Mouse (Mus musculus): ENCODE measurements around the gene Tlr12. TPM values are rescaled to one million over a fixed set of nuclear protein-coding genes. Genes with fewer than 3 reads are reported as not detected.
A peak's percentile ranks its signal among the peaks of the same experiment; 100 is the strongest.

The Tlr12 gene
- polyA plus RNA-seq, 1 experiment, result 16.1 TPM

GRCm38 (mm10) chr4:128609925-128610402 is 8.5 kb downstream of the Tlr12 start, which contains the start of gene Zscan20:
TSS of gene Zscan20 (minus strand) at chr4:128610098.
- H3K4me1 ChIP-seq (ENCODE audit: control insufficient read depth, insufficient read depth, low read length), result no peaks in the 10 kb centered on the region
- peak; percentile 99 for DNase-seq
- TF ChIP-seq POLR2A (IDR thresholded peaks at IDR 0.05; ENCODE audit: low read depth, low read length) (no peak), CTCF (conservative IDR thresholded peaks at IDR 0.05; ENCODE audit: insufficient read depth, insufficient read length, low read depth, low read length) (no peak)
- no peak within 1 kb of the TSS for H3K27ac ChIP-seq (ENCODE audit: insufficient read depth, low read depth, low read length)
- WGBS, result under 1% methylated on average over 24 of the region's 24 CpGs
- H3K27me3 ChIP-seq (replicated peaks; ENCODE audit: control insufficient read depth, insufficient read depth, low read length), result no peaks in the 10 kb centered on the region
- no peaks in the 10 kb centered on the region for H3K36me3 ChIP-seq (ENCODE audit: control insufficient read depth, insufficient read depth, low read length)
- peak within 1 kb of the TSS; percentile 82 for H3K4me3 ChIP-seq (ENCODE audit: insufficient read depth, low read depth, low read length)

DNA sequence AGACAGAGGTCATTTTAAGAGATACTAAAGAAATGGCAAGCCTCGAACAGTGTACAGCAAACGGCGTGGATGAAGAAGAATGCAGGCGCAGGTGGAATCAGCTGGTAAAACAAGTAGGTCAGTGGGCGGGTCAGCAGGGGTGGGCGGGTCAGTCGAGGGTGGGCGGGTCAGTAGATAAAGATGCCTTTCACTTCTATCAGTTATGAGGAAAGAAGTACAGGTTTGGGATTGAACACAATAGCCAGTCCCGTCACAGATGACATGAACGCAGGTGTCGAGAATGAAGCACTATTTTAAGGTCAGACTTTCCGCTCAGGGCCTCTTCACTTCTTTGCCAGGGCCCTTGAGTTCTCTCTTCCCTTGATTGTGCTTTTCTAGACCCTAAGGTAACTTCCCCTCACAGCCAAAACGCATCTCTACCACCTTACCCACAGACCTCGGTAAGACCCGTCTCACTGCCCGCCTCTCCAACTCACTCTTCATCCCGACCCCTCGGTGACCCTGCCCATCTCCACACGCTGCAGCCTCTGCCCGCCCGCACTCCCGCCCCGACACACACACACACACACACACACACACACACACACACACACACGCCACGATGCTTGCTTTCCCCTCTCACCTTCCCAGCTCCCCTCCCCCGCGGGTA is 9.0 kb downstream of the Tlr12 start:
- no peak for TF ChIP-seq CTCF (conservative IDR thresholded peaks at IDR 0.05; ENCODE audit: insufficient read depth, insufficient read length, low read depth, low read length)
- no peak for TF ChIP-seq POLR2A (IDR thresholded peaks at IDR 0.05; ENCODE audit: low read depth, low read length)
- Histone ChIP-seq H3K4me1 (ENCODE audit: control insufficient read depth, insufficient read depth, low read length) (no peaks in the 10 kb centered on the region), H3K36me3 (ENCODE audit: control insufficient read depth, insufficient read depth, low read length) (no peaks in the 10 kb centered on the region), H3K27ac (ENCODE audit: insufficient read depth, low read depth, low read length) (no peak overlapping the region), H3K4me3 (ENCODE audit: insufficient read depth, low read depth, low read length) (peak overlapping the region; percentile 82), H3K27me3 (replicated peaks; ENCODE audit: control insufficient read depth, insufficient read depth, low read length) (no peaks in the 10 kb centered on the region)
- DNase-seq, result peak; percentile 21
- 5% methylated on average over 27 of the region's 27 CpGs for WGBS

DNA sequence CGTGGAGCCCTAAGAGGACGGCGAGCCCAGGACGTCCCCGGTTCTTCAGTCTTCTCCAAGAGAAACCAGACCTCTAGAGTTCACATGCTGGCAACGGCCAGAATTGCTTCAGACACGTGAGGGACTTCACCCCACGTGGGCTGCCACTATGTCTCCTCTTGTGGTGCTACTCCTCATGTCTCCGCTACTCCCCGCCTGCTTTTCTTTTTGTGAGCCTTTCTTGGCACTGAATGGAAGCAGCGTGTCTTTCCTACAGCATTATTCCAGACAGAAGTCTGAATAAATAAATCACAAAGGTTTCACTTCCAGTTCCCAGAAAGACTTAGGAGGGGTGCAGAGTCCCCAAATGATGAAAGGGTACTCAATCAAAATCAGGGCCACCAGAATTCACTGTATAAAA is 10.8 kb downstream of the Tlr12 start:
- no peak overlapping the region for H3K27ac ChIP-seq (ENCODE audit: insufficient read depth, low read depth, low read length)
- no peak overlapping the region for H3K4me3 ChIP-seq (ENCODE audit: insufficient read depth, low read depth, low read length)
- H3K36me3 ChIP-seq (ENCODE audit: control insufficient read depth, insufficient read depth, low read length), result no peaks in the 10 kb centered on the region; the same call in 1 of the 2 replicates
- H3K4me1 ChIP-seq (ENCODE audit: control insufficient read depth, insufficient read depth, low read length), result no peaks in the 10 kb centered on the region
- H3K27me3 ChIP-seq (replicated peaks; ENCODE audit: control insufficient read depth, insufficient read depth, low read length), result no peaks in the 10 kb centered on the region
- 84% methylated on average over 11 of the region's 11 CpGs for WGBS
- TF ChIP-seq POLR2A (IDR thresholded peaks at IDR 0.05; ENCODE audit: low read depth, low read length), result no peak
- no peak for TF ChIP-seq CTCF (conservative IDR thresholded peaks at IDR 0.05; ENCODE audit: insufficient read depth, insufficient read length, low read depth, low read length)
- DNase-seq, result no peak

DNA sequence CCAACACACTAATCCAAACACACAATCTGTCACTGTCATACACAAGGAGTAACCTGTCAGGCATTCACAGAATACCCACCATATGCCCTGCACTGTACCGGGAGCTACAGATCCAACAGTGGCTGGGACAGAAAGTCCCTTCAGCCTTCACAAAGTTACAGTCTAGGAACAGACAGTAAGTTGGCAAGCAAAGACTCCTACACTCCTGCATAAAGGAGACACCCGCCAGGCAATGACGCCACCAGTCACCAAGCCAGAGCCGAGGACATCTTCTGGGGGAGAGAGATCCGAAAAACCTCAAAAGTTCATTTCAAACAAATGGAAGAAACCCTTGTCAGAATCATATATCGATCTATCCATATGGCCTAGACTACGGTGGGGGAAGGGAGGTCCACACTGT is 11.8 kb downstream of the Tlr12 start:
- Histone ChIP-seq H3K27ac (ENCODE audit: insufficient read depth, low read depth, low read length) (no peak overlapping the region), H3K4me3 (ENCODE audit: insufficient read depth, low read depth, low read length) (no peak overlapping the region), H3K4me1 (ENCODE audit: control insufficient read depth, insufficient read depth, low read length) (no peaks in the 10 kb centered on the region), H3K27me3 (replicated peaks; ENCODE audit: control insufficient read depth, insufficient read depth, low read length) (no peaks in the 10 kb centered on the region), H3K36me3 (ENCODE audit: control insufficient read depth, insufficient read depth, low read length) (no peaks in the 10 kb centered on the region; the same call in 1 of the 2 replicates)
- 96% methylated on average over 7 of the region's 7 CpGs for WGBS
- TF ChIP-seq POLR2A (IDR thresholded peaks at IDR 0.05; ENCODE audit: low read depth, low read length) (no peak), CTCF (conservative IDR thresholded peaks at IDR 0.05; ENCODE audit: insufficient read depth, insufficient read length, low read depth, low read length) (no peak)
- no peak for DNase-seq

- Histone ChIP-seq H3K27ac (ENCODE audit: insufficient read depth, low read depth, low read length) (no peak overlapping the region), H3K36me3 (ENCODE audit: control insufficient read depth, insufficient read depth, low read length) (no peaks in the 10 kb centered on the region), H3K27me3 (replicated peaks; ENCODE audit: control insufficient read depth, insufficient read depth, low read length) (no peaks in the 10 kb centered on the region), H3K4me3 (ENCODE audit: insufficient read depth, low read depth, low read length) (no peak overlapping the region), H3K4me1 (ENCODE audit: control insufficient read depth, insufficient read depth, low read length) (no peaks in the 10 kb centered on the region)
- 73% methylated on average over 12 of the region's 12 CpGs for WGBS
- TF ChIP-seq CTCF (conservative IDR thresholded peaks at IDR 0.05; ENCODE audit: insufficient read depth, insufficient read length, low read depth, low read length), result no peak
- no peak for TF ChIP-seq POLR2A (IDR thresholded peaks at IDR 0.05; ENCODE audit: low read depth, low read length)
- DNase-seq, result no peak
These were observed 20.4 kb downstream of the Tlr12 start for GRCm38 (mm10) chr4:128597801-128598560.

DNA sequence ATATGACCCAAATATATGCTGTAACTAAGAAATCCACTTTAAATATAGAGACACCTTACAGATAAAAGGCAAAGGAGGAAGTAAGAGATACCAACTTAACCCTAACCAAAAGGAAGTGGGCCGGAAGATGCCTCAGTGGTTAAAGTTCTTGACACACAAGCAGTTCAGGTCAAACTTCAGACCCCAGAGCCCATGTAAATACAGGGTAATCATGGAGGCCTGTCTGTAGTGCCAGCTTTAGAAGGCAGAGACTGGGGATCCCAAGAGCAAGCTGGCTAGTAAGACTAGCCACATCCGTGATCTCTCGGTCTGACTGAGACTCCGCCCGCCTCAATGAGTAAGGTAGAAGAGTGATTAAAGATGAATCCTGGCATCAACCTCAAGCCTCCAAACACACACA is 24.4 kb downstream of the Tlr12 start:
- Histone ChIP-seq H3K27ac (ENCODE audit: insufficient read depth, low read depth, low read length) (no peak overlapping the region), H3K4me1 (ENCODE audit: control insufficient read depth, insufficient read depth, low read length) (no peaks in the 10 kb centered on the region), H3K4me3 (ENCODE audit: insufficient read depth, low read depth, low read length) (no peak overlapping the region), H3K27me3 (replicated peaks; ENCODE audit: control insufficient read depth, insufficient read depth, low read length) (no peaks in the 10 kb centered on the region), H3K36me3 (ENCODE audit: control insufficient read depth, insufficient read depth, low read length) (peaks cover 2% of the 10 kb centered on the region)
- 92% methylated on average over 5 of the region's 5 CpGs for WGBS
- TF ChIP-seq CTCF (conservative IDR thresholded peaks at IDR 0.05; ENCODE audit: insufficient read depth, insufficient read length, low read depth, low read length) (no peak), POLR2A (IDR thresholded peaks at IDR 0.05; ENCODE audit: low read depth, low read length) (no peak)
- no peak for DNase-seq

- Histone ChIP-seq H3K27me3 (replicated peaks; ENCODE audit: control insufficient read depth, insufficient read depth, low read length) (no peaks in the 10 kb centered on the region), H3K4me1 (ENCODE audit: control insufficient read depth, insufficient read depth, low read length) (no peaks in the 10 kb centered on the region), H3K27ac (ENCODE audit: insufficient read depth, low read depth, low read length) (no peak overlapping the region), H3K36me3 (ENCODE audit: control insufficient read depth, insufficient read depth, low read length) (peaks cover 2% of the 10 kb centered on the region), H3K4me3 (ENCODE audit: insufficient read depth, low read depth, low read length) (no peak overlapping the region)
- DNase-seq, result no peak
- WGBS, result over 99% methylated on average over 4 of the region's 4 CpGs
- TF ChIP-seq POLR2A (IDR thresholded peaks at IDR 0.05; ENCODE audit: low read depth, low read length) (no peak), CTCF (conservative IDR thresholded peaks at IDR 0.05; ENCODE audit: insufficient read depth, insufficient read length, low read depth, low read length) (no peak)
These were observed 25.1 kb downstream of the Tlr12 start for GRCm38 (mm10) chr4:128593286-128593685.
